Mouse (Mus musculus): ENCODE results near the gene Senp1. TPM values are rescaled to one million over a fixed set of nuclear protein-coding genes. Genes with fewer than 3 reads are reported as not detected.

Senp1 gene
- polyA plus RNA-seq, 1 experiment = not detected

- H3K4me1 ChIP-seq (ENCODE audit: control insufficient read depth, insufficient read depth, low read length) = no peaks in the 10 kb centered on the region
- 97% methylated on average over 5 of the region's 5 CpGs for whole genome bisulfite sequencing
- no peak overlapping the region for H3K4me3 ChIP-seq (ENCODE audit: insufficient read depth, low read depth, low read length)
- TF ChIP-seq POLR2A (IDR thresholded peaks at IDR 0.05; ENCODE audit: insufficient read depth, low read depth, low read length) (no peak), CTCF (IDR thresholded peaks at IDR 0.05; ENCODE audit: insufficient read depth, low read depth, low read length) (no peak)
- H3K27ac ChIP-seq (ENCODE audit: insufficient read depth, low read depth, low read length) = no peak overlapping the region
These were observed 49.2 kb downstream of the Senp1 start for GRCm38 (mm10) chr15:98044387-98044786.

GRCm38 (mm10) chr15:98043967-98044366, 49.6 kb downstream of the Senp1 start:
- TF ChIP-seq CTCF (IDR thresholded peaks at IDR 0.05; ENCODE audit: insufficient read depth, low read depth, low read length) = no peak
- no peak for TF ChIP-seq POLR2A (IDR thresholded peaks at IDR 0.05; ENCODE audit: insufficient read depth, low read depth, low read length)
- Histone ChIP-seq H3K27ac (ENCODE audit: insufficient read depth, low read depth, low read length) (no peak overlapping the region), H3K4me3 (ENCODE audit: insufficient read depth, low read depth, low read length) (no peak overlapping the region), H3K4me1 (ENCODE audit: control insufficient read depth, insufficient read depth, low read length) (no peaks in the 10 kb centered on the region)
- 95% methylated on average over 6 of the region's 6 CpGs for WGBS

- Histone ChIP-seq H3K27ac (ENCODE audit: insufficient read depth, low read depth, low read length) (no peak overlapping the region), H3K4me3 (ENCODE audit: insufficient read depth, low read depth, low read length) (no peak overlapping the region), H3K4me1 (ENCODE audit: control insufficient read depth, insufficient read depth, low read length) (no peaks in the 10 kb centered on the region)
- 92% methylated on average over 12 of the region's 12 CpGs for WGBS
- TF ChIP-seq POLR2A (IDR thresholded peaks at IDR 0.05; ENCODE audit: insufficient read depth, low read depth, low read length) (no peak), CTCF (IDR thresholded peaks at IDR 0.05; ENCODE audit: insufficient read depth, low read depth, low read length) (no peak)
These were observed 51.0 kb downstream of the Senp1 start for GRCm38 (mm10) chr15:98042508-98042907.

- WGBS = 90% methylated on average over 10 of the region's 10 CpGs
- no peak for TF ChIP-seq CTCF (IDR thresholded peaks at IDR 0.05; ENCODE audit: insufficient read depth, low read depth, low read length)
- TF ChIP-seq POLR2A (IDR thresholded peaks at IDR 0.05; ENCODE audit: insufficient read depth, low read depth, low read length) = no peak
- Histone ChIP-seq H3K27ac (ENCODE audit: insufficient read depth, low read depth, low read length) (no peak overlapping the region), H3K4me3 (ENCODE audit: insufficient read depth, low read depth, low read length) (no peak overlapping the region), H3K4me1 (ENCODE audit: control insufficient read depth, insufficient read depth, low read length) (no peaks in the 10 kb centered on the region)
These were observed 53.9 kb downstream of the Senp1 start for GRCm38 (mm10) chr15:98039682-98040081.

- Histone ChIP-seq H3K4me1 (ENCODE audit: control insufficient read depth, insufficient read depth, low read length) (0 out of 2 replicates have a peak, but pooled peaks cover 3% of the 10 kb centered on the region), H3K27ac (ENCODE audit: insufficient read depth, low read depth, low read length) (no peak overlapping the region), H3K4me3 (ENCODE audit: insufficient read depth, low read depth, low read length) (no peak overlapping the region)
- TF ChIP-seq CTCF (IDR thresholded peaks at IDR 0.05; ENCODE audit: insufficient read depth, low read depth, low read length) (no peak), POLR2A (IDR thresholded peaks at IDR 0.05; ENCODE audit: insufficient read depth, low read depth, low read length) (no peak)
- 98% methylated on average over 5 of the region's 5 CpGs for WGBS
These were observed 57.0 kb downstream of the Senp1 start for GRCm38 (mm10) chr15:98036578-98036977.

GRCm38 (mm10) chr15:98035076-98035755, 58.3 kb downstream of the Senp1 start:
- Histone ChIP-seq H3K4me1 (ENCODE audit: control insufficient read depth, insufficient read depth, low read length) (0 out of 2 replicates have a peak, but pooled peaks cover 3% of the 10 kb centered on the region), H3K4me3 (ENCODE audit: insufficient read depth, low read depth, low read length) (no peak overlapping the region), H3K27ac (ENCODE audit: insufficient read depth, low read depth, low read length) (no peak overlapping the region)
- TF ChIP-seq CTCF (IDR thresholded peaks at IDR 0.05; ENCODE audit: insufficient read depth, low read depth, low read length) (no peak), POLR2A (IDR thresholded peaks at IDR 0.05; ENCODE audit: insufficient read depth, low read depth, low read length) (no peak)
- WGBS = 30% methylated on average over 3 of the region's 3 CpGs

GRCm38 (mm10) chr15:98033233-98033748, 60.3 kb downstream of the Senp1 start:
- Histone ChIP-seq H3K4me1 (ENCODE audit: control insufficient read depth, insufficient read depth, low read length) (peaks cover 5% of the 10 kb centered on the region; the same call in 1 of the 2 replicates), H3K27ac (ENCODE audit: insufficient read depth, low read depth, low read length) (no peak overlapping the region), H3K4me3 (ENCODE audit: insufficient read depth, low read depth, low read length) (no peak overlapping the region)
- 78% methylated on average over 9 of the region's 9 CpGs for WGBS
- no peak for TF ChIP-seq POLR2A (IDR thresholded peaks at IDR 0.05; ENCODE audit: insufficient read depth, low read depth, low read length)
- TF ChIP-seq CTCF (IDR thresholded peaks at IDR 0.05; ENCODE audit: insufficient read depth, low read depth, low read length) = no peak

GRCm38 (mm10) chr15:98029798-98030197, 63.7 kb downstream of the Senp1 start:
- TF ChIP-seq CTCF (IDR thresholded peaks at IDR 0.05; ENCODE audit: insufficient read depth, low read depth, low read length) (no peak), POLR2A (IDR thresholded peaks at IDR 0.05; ENCODE audit: insufficient read depth, low read depth, low read length) (no peak)
- Histone ChIP-seq H3K27ac (ENCODE audit: insufficient read depth, low read depth, low read length) (no peak overlapping the region), H3K4me3 (ENCODE audit: insufficient read depth, low read depth, low read length) (no peak overlapping the region), H3K4me1 (ENCODE audit: control insufficient read depth, insufficient read depth, low read length) (peaks cover 14% of the 10 kb centered on the region)
- 68% methylated on average over 6 of the region's 6 CpGs for WGBS
